Mouse (Mus musculus): ENCODE data around the gene Kcna10. TPM values are rescaled to one million over a fixed set of nuclear protein-coding genes. Genes with fewer than 3 reads are reported as not detected.

Gene Kcna10
- polyA plus RNA-seq, 1 experiment from 2014 or later, result not detected

DNA sequence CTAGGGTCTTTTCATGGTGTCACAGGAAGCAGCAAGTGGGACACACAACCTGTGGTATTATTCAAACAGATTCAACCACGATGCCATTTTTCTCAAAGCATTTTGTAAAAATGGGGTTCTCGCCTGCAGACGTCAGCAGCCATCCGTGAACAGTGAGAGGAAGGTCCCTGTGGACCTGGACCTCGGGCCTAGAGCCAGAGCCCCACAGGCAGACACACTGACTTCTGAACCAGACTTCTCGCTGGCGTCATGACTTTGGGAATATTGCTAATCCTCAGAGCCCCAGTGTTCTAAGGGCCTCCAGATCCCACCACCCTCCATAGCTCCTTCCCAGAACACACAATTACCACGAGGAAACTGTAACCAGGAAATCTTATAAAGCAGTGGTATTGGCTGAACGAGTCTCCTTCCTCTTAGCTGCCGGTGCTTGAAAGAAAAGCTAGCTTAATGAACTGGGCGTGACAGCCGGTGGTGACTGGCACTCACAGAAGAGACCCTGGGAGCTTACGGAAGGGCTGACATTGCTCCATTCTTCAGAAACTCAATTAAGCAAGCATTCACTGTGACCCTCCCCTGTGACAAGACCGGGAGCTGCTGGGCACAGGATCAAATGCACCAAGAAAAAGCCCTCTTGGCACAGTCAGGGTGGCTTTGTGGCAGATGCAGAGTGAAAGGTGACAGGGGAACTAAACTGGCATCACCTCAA is 58.7 kb downstream of the Kcna10 start:
- no peak overlapping the region for H3K9ac ChIP-seq (replicated peaks)
- H3K36me3 ChIP-seq (replicated peaks; ENCODE audit: insufficient read depth, low read length), result no peaks in the 10 kb centered on the region
- H3K27ac ChIP-seq (ENCODE audit: low read depth), result no peak overlapping the region
- H3K27me3 ChIP-seq (ENCODE audit: insufficient read depth, low read length), result no peaks in the 10 kb centered on the region
- DNase-seq, result no peak
- no peak overlapping the region for H3K4me2 ChIP-seq (ENCODE audit: low read depth, low read length)
- no peak overlapping the region for H3K4me3 ChIP-seq (ENCODE audit: low read depth, low read length)
- TF ChIP-seq CTCF (IDR thresholded peaks at IDR 0.05; ENCODE audit: low read depth) (no peak), EP300 (IDR thresholded peaks at IDR 0.05; ENCODE audit: low read depth) (no peak)
- peaks cover 7% of the 10 kb centered on the region; the same call in 1 of the 2 replicates for H3K4me1 ChIP-seq (ENCODE audit: insufficient read depth)
- no peak for ATAC-seq
- WGBS (ENCODE audit: insufficient replicate concordance), result 47% methylated on average over 14 of the region's 14 CpGs
- no peaks in the 10 kb centered on the region for H3K9me3 ChIP-seq (ENCODE audit: low read length)

Other genes starting within 250 kb of the Kcna10 start
- 1.2 TPM in 2 replicates for gene Kcna3, start 146.9 kb upstream of the Kcna10 start, polyA plus RNA-seq (2015; fragmentation: Nextera tagmentation; extraction: Ambion mirVana)
- gene Kcna2, start 81.9 kb upstream of the Kcna10 start, polyA plus RNA-seq (2015; fragmentation: Nextera tagmentation; extraction: Ambion mirVana), result 0.07 and 0.11 TPM in 2 replicates
- 3.9 and 4.2 TPM in 2 replicates for gene Cym, start 38.7 kb downstream of the Kcna10 start, polyA plus RNA-seq (2015; fragmentation: Nextera tagmentation; extraction: Ambion mirVana)
- 0.24 and 0.26 TPM in 2 replicates for gene A630076J17Rik, start 47.6 kb downstream of the Kcna10 start, polyA plus RNA-seq (2015; fragmentation: Nextera tagmentation; extraction: Ambion mirVana)
- gene Prok1, start 56.7 kb downstream of the Kcna10 start, polyA plus RNA-seq (2015; fragmentation: Nextera tagmentation; extraction: Ambion mirVana), result 9.8 and 10.5 TPM in 2 replicates
- 94.0 and 99.8 TPM in 2 replicates for gene Lamtor5, start 95.8 kb downstream of the Kcna10 start, polyA plus RNA-seq (2015; fragmentation: Nextera tagmentation; extraction: Ambion mirVana)
- gene Slc16a4, start 108.2 kb downstream of the Kcna10 start, polyA plus RNA-seq (2015; fragmentation: Nextera tagmentation; extraction: Ambion mirVana), result 0.14 and 0.27 TPM in 2 replicates
- gene Rbm15, start 150.6 kb downstream of the Kcna10 start, polyA plus RNA-seq (2015; fragmentation: Nextera tagmentation; extraction: Ambion mirVana), result 6.5 and 6.7 TPM in 2 replicates

Measured in liver, postnatal 0 days (tissue).